Mouse (Mus musculus): ENCODE results near the gene Bud23.
"Not testable (repeated sequence)": the region's sequence is repeated elsewhere in the genome, so short reads cannot be mapped to it uniquely, and the experiment has no call there.

Gene Bud23

GRCm38 (mm10) chr5:135064909-135065446 is at the start of gene Bud23:
TSS of gene Bud23 (minus strand) at chr5:135064959.
- DNase-seq (ENCODE audit: low read depth in 2 of 2, low spot score in 2 of 2), result not testable (repeated sequence)

DNA sequence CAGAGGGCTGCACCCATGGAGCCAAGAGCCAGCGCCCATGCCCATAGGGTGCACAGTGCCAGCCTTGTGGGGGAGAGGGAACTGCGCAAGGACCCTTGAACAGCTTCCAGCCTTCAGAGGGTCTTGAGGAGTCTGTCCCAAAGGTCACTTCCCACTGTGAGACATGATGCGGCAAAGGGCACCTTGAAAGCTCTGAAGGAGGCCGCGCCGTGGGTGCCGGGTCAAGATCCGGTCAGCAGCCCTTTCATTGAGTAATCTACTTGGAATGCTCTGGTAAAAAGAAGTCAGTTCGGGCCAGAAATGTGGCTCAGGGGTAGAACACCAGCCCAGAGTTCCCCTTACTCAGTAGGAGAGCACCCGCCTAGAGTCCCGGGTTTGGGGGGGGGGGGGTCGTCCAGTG is 49.0 kb upstream of the Bud23 start:
- no peak for DNase-seq (ENCODE audit: low read depth in 2 of 2, low spot score in 2 of 2)

GRCm38 (mm10) chr5:135109976-135110375 is 45.2 kb upstream of the Bud23 start:
- no peak for DNase-seq (ENCODE audit: low read depth in 2 of 2, low spot score in 2 of 2)

GRCm38 (mm10) chr5:135109426-135109825 is 44.7 kb upstream of the Bud23 start:
- DNase-seq (ENCODE audit: low read depth in 2 of 2, low spot score in 2 of 2), result no peak

DNA sequence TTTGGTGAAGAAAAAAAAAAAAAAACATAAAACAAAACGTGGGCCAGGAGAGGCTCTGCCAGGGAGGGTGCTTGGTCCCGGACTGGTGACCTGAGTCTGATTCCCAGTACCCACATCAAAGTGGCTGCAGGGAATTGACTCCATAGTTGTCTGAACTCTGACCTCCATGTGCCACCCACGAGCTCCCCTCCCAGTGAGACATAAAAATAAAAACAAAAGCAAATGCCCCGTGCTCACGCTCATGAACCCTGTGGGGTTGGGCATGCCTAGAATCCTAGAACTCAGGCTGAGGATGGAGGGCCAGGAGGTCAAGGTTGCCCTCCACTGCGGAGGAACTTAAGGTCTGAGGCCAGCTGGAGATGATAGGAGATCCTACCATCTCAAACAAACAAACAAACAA is 44.3 kb upstream of the Bud23 start:
- no peak for DNase-seq (ENCODE audit: low read depth in 2 of 2, low spot score in 2 of 2)

- DNase-seq (ENCODE audit: low read depth in 2 of 2, low spot score in 2 of 2), result peak in 1 of 2 experiments; percentile 19
Observed at GRCm38 (mm10) chr5:135107521-135108501, 43.1 kb upstream of the Bud23 start.

DNA sequence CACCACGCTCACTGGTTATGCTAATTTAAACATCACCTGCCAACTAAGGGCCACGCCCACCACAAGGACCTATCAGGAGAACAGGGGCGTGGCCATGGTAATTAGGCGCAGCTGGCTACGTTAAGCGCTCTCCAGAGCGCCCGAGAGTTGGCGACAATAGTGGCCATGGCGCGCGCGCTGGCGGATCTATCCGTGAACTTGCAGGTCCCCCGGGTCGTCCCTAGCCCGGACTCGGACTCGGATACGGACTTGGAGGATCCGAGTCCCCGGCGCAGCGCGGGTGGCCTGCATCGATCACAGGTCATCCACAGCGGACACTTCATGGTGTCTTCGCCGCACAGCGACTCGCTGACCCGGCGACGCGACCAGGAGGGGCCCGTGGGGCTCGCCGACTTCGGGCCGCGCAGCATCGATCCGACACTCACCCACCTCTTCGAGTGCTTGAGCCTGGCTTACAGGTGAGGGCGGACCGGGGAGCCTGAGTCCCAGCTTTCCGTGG is 42.0 kb upstream of the Bud23 start:
- peak in 1 of 2 experiments; percentile 30 for DNase-seq (ENCODE audit: low read depth in 2 of 2, low spot score in 2 of 2)

DNA sequence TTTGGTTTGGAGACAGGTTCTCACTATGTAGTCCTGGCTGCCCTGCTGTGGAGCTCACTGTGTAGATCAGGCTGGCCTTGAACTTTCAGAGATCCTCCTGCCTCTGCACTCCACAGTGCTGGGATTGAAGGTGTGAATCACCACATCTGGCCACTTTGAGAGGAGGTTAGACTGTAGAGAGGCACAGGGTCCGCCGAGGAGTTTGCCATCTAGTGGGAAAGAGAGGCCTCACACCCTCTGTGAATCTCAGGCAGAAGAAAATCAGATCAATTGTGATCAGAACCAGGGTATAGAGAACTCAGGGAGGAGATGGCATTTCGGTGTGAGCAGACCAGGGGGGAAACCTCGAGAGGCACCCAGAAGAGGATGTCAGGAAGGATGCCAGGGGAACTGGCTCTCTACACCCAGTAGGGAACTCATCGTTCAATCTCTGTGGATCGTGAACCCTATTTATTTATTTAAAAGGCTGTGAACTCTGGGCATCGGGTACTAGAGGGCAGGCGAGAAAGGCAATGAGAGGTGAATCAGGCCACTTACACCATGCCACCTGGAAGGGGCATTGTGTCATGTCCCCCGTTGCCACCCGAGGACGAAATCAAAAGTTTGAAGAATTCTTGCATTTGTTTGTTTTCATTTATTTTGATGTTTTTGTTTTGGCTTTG is 39.4 kb upstream of the Bud23 start:
- peak in 1 of 2 experiments; percentile 35 for DNase-seq (ENCODE audit: low read depth in 2 of 2, low spot score in 2 of 2)

- DNase-seq (ENCODE audit: low read depth in 2 of 2, low spot score in 2 of 2), result no peak
Observed at GRCm38 (mm10) chr5:135100981-135101380, 36.2 kb upstream of the Bud23 start.

- DNase-seq (ENCODE audit: low read depth in 2 of 2, low spot score in 2 of 2), result no peak
Observed at GRCm38 (mm10) chr5:135089653-135090052, 24.9 kb upstream of the Bud23 start, which contains the start of gene Mlxipl. TSS of gene Mlxipl (plus strand) at chr5:135089890.

DNA sequence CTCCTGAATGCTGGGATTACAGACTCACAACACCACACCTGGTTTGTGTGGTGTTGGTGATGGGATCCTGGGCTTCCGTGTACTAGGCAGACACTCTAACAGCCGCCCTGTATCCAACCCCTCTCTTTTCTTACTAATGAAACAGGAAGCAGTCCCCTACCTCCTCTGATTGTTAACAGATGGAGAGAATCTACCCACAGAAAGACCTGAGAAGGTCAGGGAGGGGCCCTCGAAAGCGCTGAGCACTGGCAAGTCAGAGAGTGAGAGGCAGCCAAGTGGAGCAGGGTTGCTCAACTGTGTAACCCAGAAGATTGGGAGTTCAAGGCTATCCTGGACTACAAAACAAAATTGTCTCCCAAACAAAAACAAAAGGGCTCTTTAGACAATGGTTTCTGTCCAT is 22.1 kb upstream of the Bud23 start:
- no peak for DNase-seq (ENCODE audit: low read depth in 2 of 2, low spot score in 2 of 2)

DNA sequence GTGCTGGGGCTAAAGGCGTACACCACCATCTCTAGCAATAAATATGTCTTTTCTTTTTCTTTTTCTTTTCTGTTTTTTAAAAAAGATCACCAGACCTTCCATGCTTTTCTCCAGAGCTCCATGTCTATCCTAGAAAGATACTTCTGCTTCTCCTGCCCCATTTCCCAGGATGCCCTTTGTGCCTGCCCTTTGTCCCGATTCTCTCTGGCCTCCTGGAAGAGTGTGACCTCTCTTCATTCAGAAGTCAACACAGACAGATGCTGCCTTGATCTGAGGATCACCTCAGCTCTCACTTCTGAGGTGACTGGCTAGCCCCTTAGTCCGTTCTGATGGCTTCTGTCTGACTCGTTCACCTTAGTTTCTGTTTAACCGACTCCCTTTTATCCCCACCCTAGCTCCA is 15.8 kb upstream of the Bud23 start:
- DNase-seq (ENCODE audit: low read depth in 2 of 2, low spot score in 2 of 2), result no peak

DNA sequence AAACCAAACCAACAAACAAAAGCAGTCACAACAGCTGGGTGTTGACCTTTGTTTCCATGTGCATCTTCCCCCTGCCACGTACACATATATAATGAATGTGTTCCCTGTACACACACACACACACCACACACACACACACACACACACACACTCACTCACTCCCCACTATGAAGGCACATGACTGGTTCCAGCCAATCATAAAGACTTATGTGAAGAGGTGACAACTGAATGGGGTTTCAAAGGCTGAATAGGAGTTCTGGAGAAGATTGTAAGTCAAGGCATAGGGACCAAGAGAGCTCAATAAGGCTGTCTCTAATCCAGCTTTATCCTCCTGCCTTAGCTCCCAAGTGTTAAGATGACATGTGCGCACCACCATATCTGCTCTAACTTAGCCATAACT is 14.8 kb upstream of the Bud23 start:
- no peak for DNase-seq (ENCODE audit: low read depth in 2 of 2, low spot score in 2 of 2)

DNA sequence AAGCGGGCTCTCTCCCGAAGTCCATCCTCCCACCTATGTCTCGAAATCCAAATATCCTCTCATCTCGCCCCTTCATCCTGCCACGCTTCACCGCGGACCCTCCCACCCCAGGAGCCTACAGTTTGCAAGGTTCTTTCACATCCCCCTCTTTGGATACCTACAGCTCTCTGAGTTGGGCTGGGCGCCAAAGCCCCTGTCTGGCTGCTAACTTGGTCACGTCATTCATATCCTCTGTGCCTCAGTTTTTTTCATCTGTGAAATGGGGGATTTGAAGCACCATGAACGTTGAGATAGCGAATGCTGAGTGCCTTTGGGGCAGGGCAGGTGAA is 13.7 kb upstream of the Bud23 start:
- no peak for DNase-seq (ENCODE audit: low read depth in 2 of 2, low spot score in 2 of 2)

GRCm38 (mm10) chr5:135077564-135078481 is 13.1 kb upstream of the Bud23 start, which contains the start of gene Vps37d:
TSS of gene Vps37d (minus strand) at chr5:135078266.
- peak; percentile 80 to 82 for DNase-seq (ENCODE audit: low read depth in 2 of 2, low spot score in 2 of 2)

- no peak for DNase-seq (ENCODE audit: low read depth in 2 of 2, low spot score in 2 of 2)
Observed at GRCm38 (mm10) chr5:135076931-135077505, 12.3 kb upstream of the Bud23 start.

GRCm38 (mm10) chr5:135076368-135076767 is 11.6 kb upstream of the Bud23 start:
- DNase-seq (ENCODE audit: low read depth in 2 of 2, low spot score in 2 of 2), result no peak

DNA sequence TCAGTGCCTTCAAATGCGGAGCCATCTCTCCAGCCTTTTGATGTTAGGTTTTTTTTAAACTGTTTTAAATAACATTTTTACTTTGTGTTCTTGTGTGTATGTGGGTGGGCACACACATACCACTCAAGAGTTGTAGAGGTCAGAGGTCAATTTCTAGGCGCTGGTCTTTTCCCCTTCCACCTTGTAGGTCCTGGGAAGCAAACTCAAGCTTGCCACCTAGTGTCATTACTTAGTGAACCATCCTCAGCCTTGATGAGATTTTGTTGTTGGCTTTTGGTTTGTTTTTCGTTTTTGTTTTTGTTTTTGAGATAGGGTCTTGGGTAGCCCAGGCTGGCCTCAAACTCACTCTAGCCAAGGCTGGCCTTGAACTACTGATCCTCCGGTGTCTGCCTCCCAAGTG is 10.9 kb upstream of the Bud23 start:
- no peak for DNase-seq (ENCODE audit: low read depth in 2 of 2, low spot score in 2 of 2)

DNA sequence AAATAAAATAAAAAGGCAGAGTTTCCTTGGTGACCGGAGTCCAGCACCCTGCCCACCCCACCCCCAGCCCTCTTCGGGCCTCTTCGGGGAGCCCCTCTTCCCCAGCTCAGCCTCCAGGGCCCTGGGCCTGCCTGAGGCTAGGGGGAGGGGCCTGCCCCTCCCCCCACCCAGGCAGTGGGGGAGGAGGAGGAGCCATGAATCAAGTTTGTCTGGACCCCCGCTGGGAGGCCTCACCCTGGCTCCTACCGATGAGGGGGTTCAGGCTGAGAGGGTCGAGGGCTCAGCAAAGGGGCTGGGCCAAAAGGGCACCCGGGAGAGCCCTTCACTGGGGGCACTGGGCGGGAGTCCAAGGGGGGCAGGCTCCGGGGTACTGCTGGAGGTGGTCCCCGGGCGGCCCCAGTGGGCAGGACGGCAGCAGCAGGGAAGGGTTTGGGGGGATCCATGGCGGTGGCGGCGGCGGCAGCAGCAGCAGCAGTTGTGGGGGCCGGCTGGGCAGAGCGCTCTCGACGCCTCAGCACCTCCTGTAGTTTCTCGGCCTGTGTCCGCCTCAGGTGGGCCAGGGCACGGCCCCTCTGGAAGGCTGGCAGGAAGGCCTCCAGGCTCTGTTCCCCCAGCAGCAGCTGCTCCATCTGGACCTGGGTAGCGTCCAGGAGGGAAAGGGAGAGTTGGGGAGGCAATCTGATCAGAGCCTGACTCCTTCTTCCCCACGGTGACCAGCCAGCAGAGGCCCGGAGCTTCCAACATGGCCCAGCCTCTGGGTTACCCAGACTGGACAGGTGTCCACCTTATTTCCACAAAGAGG is 8.8 kb upstream of the Bud23 start:
- DNase-seq (ENCODE audit: low read depth in 2 of 2, low spot score in 2 of 2), result no peak

DNA sequence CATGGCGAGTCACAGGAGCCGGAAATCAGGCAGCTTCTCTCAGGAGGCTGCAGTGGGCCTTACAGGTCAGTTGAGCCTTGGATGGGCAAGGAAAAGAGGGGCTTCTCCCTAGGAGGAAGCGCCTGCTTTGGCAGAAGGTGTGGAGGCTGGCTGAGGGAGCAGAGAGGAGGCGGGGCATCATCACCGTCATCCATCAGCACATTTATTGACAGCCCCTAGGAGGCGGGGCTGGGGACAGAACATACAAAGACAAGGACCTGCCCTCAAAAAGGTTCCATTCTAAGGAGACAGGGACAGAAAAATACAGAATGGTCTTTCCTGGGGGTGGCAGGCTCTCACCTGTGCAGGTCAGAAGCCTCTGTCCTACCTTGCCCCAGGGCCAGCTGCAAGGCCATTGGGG is 8.0 kb upstream of the Bud23 start:
- no peak for DNase-seq (ENCODE audit: low read depth in 2 of 2, low spot score in 2 of 2)

Data from CD8-positive naive resting alpha-beta T cell, adult 2 months (primary cell).